Comparison of ENCODE assay signal across 26 mouse cellular contexts in genomic region chr9:14069076-14069475, GRCm38 (mm10).
"Had no signal": no experiment of that assay in that cellular context is flagged by ENCODE, and none has a peak within 500 bp of the region (broad histone marks: within the 10 kb centered on the region; RNA-seq: fewer than 3 reads in every experiment).

No protein-coding gene starts in this region.

- H3K36me3 ChIP-seq: heart, embryonic 13.5 days; heart, embryonic 15.5 days; hindbrain, embryonic 10.5 days; hindbrain, embryonic 12.5 days; intestine, embryonic 15.5 days; limb, embryonic 15.5 days; liver, embryonic 12.5 days had no signal

- H3K4me3 ChIP-seq: gastrocnemius, adult 2 months; heart, adult 2 months; heart, embryonic 13.5 days; heart, embryonic 15.5 days; hindbrain, embryonic 10.5 days; hindbrain, embryonic 12.5 days; intestine, embryonic 15.5 days; layer of hippocampus, adult 2 months; left cerebral cortex, adult 2 months; limb, embryonic 13.5 days; limb, embryonic 15.5 days; liver, embryonic 12.5 days had no signal

- H3K4me1 ChIP-seq: heart, embryonic 15.5 days; hindbrain, embryonic 10.5 days; hindbrain, embryonic 12.5 days; intestine, embryonic 15.5 days; limb, embryonic 13.5 days; limb, embryonic 15.5 days; liver, embryonic 12.5 days had no signal

- ATAC-seq: hindbrain, embryonic 16.5 days; inflammation-experienced regulatory T-cells, adult 6 months; intestine, embryonic 15.5 days; intestine, postnatal 0 days; liver, embryonic 12.5 days had no signal

- H3K9me3 ChIP-seq: heart, embryonic 15.5 days; intestine, embryonic 15.5 days had no signal

- H3K4me2 ChIP-seq: heart, embryonic 11.5 days; heart, embryonic 13.5 days; heart, embryonic 15.5 days; hindbrain, embryonic 12.5 days; hindbrain, embryonic 14.5 days; intestine, embryonic 15.5 days; limb, embryonic 13.5 days; limb, embryonic 15.5 days; liver, embryonic 12.5 days had no signal

- H3K9ac ChIP-seq: heart, embryonic 13.5 days; heart, embryonic 15.5 days; hindbrain, embryonic 12.5 days; hindbrain, embryonic 14.5 days; intestine, embryonic 15.5 days; limb, embryonic 13.5 days; limb, embryonic 15.5 days; liver, embryonic 12.5 days had no signal

- H3K27me3 ChIP-seq: heart, embryonic 13.5 days; heart, embryonic 15.5 days; hindbrain, embryonic 12.5 days; intestine, embryonic 15.5 days; limb, embryonic 13.5 days; limb, embryonic 15.5 days; liver, embryonic 12.5 days had no signal

- DNase-seq: gastrocnemius, adult 2 months; gastrocnemius, postnatal 10 days; gastrocnemius, postnatal 25 days; heart, adult 2 months; heart, postnatal 4 days; kidney, adult 18-20 months; kidney, adult 8-10 months; kidney, postnatal 10 days; kidney, postnatal 25 days; kidney, postnatal 4 days; left cerebral cortex, postnatal 4 days had no signal

- H3K27ac ChIP-seq: gastrocnemius, adult 2 months; heart, adult 2 months; heart, embryonic 13.5 days; heart, embryonic 15.5 days; hindbrain, embryonic 10.5 days; hindbrain, embryonic 12.5 days; hindbrain, embryonic 14.5 days; intestine, embryonic 15.5 days; layer of hippocampus, adult 2 months; left cerebral cortex, adult 2 months; limb, embryonic 13.5 days; limb, embryonic 15.5 days; liver, embryonic 12.5 days had no signal
